Mouse (Mus musculus) C2C12 (cell line): Measurements from ENCODE around the gene Gucy2c. TPM values are rescaled to one million over a fixed set of nuclear protein-coding genes. Genes with fewer than 3 reads are reported as not detected.

Source experiments
- H3K27me3 ChIP-seq: one replicate; pipeline ENCODE4 v1.6.1; 2011; ENCODE audit not compliant: control insufficient read depth, insufficient read depth, insufficient read length
- H3K36me3 ChIP-seq: one replicate; pipeline ENCODE4 v1.6.1; 2011; ENCODE audit not compliant: control insufficient read depth, insufficient read depth
- H3K4me3 ChIP-seq: one replicate; pipeline ENCODE4 v1.5.1; 2011; ENCODE audit warnings: mild to moderate bottlenecking, control low read depth; ENCODE audit not compliant: poor library complexity, insufficient read depth, severe bottlenecking
- H3K79me2 ChIP-seq: one replicate; pipeline ENCODE4 v1.6.1; 2011; ENCODE audit not compliant: control insufficient read depth, insufficient read depth
- H3K79me3 ChIP-seq: one replicate; pipeline ENCODE4 v1.6.1; 2011; ENCODE audit warnings: low read depth, control low read depth
- H3ac ChIP-seq: one replicate; pipeline ENCODE3; 2011; ENCODE audit warnings: low read depth; ENCODE audit not compliant: control insufficient read depth, insufficient read length
- CEBPB ChIP-seq: IDR thresholded peaks from one replicate; pipeline ENCODE4 v1.6.1; 2011; ENCODE audit warnings: low read depth, mild to moderate bottlenecking, control low read depth, moderate library complexity
- CTCF ChIP-seq: IDR thresholded peaks from one replicate; pipeline ENCODE4 v1.5.1; 2011; ENCODE audit not compliant: control insufficient read depth, insufficient read depth, insufficient read length
- FOSL1 ChIP-seq: IDR thresholded peaks from one replicate; pipeline ENCODE4 v1.8.0; 2011; ENCODE audit warnings: mild to moderate bottlenecking, low read length; ENCODE audit not compliant: poor library complexity, insufficient read depth, severe bottlenecking
- MAX ChIP-seq: IDR thresholded peaks from one replicate; pipeline ENCODE4 v1.6.1; 2011; ENCODE audit warnings: mild to moderate bottlenecking, control low read depth
- MYOD1 ChIP-seq: IDR thresholded peaks from one replicate; pipeline ENCODE4 v1.6.1; 2011; ENCODE audit warnings: low read depth; ENCODE audit not compliant: control insufficient read depth, insufficient read length
- MYOG ChIP-seq: IDR thresholded peaks from one replicate; pipeline ENCODE4 v1.6.1; 2011; ENCODE audit not compliant: control insufficient read depth, insufficient read length; ENCODE audit errors: extremely low read depth
- USF1 ChIP-seq: IDR thresholded peaks from one replicate; pipeline ENCODE4 v1.6.1; 2011; ENCODE audit warnings: low read depth, mild to moderate bottlenecking, control low read depth, moderate library complexity
- microRNA-seq: library from miRNA; unstranded; fragments of <30 nt; microRNA quantifications from one replicate; pipeline ENCODE4, GENCODE M21; 2019; ENCODE audit warnings: borderline microRNAs expressed
- polyA plus RNA-seq: library from polyadenylated mRNA; unstranded; fragments of >200 nt; fragmentation: generic; extraction: Trizol; gene quantifications from one replicate; pipeline ENCODE4 v1.2.1, GENCODE M21; 2012; ENCODE audit warnings: missing spikeins

The Gucy2c gene
- polyA plus RNA-seq, 1 experiment: 0.01 TPM

DNA sequence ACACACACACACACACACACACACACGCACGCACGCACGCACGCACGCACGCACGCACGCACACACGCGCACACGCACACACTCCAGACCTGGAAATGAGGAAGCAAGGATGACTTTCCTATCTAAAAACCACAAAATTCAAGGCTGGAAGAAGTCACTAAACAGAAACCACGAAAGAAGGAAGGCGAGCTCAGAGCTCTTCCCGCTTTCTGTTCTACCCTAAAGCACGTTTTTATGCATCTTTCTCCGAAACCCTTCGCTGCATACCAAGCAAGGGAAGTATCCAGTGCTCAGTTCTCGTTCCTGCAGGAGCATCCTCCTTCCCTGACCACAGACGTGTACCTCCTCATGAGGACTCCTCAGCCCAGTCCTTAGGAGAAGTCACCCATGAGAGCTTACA lies 127.1 kb downstream of the Gucy2c start:
- H3ac ChIP-seq: no peak overlapping the region
- H3K4me3 ChIP-seq: no peak overlapping the region
- H3K79me2 ChIP-seq: no peaks in the 10 kb centered on the region
- H3K27me3 ChIP-seq: no peaks in the 10 kb centered on the region
- no peaks in the 10 kb centered on the region for H3K36me3 ChIP-seq
- no peaks in the 10 kb centered on the region for H3K79me3 ChIP-seq
- TF ChIP-seq MYOD1: no peak

- H3K79me2 ChIP-seq: no peaks in the 10 kb centered on the region
- H3K4me3 ChIP-seq: no peak overlapping the region
- H3K79me3 ChIP-seq: no peaks in the 10 kb centered on the region
- H3K27me3 ChIP-seq: no peaks in the 10 kb centered on the region
- no peak overlapping the region for H3ac ChIP-seq
- no peaks in the 10 kb centered on the region for H3K36me3 ChIP-seq
- TF ChIP-seq CEBPB (no peak), FOSL1 (no peak), MYOD1 (no peak), MYOG (no peak), CTCF (no peak), USF1 (no peak), MAX (no peak)
Observed at GRCm38 (mm10) chr6:136653331-136653730, 128.2 kb downstream of the Gucy2c start.

DNA sequence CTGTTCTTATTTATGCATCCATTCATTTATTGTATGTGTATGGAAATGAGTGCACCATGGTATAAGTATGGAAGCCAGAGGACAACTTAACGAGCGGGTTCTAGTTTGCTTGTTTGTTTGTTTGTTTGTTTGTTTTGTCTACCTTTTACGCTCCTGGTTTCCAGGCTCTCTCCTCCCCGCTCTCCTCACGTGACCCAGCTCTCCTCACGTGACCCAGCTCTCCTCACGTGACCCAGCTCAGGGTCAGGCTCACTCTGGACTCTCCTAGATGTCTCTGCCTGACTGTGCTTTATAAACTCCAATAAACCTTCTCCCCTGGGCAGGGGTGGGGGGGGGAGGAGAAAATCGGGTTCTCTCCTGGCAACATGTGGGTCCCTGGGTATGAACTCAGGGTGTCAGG lies 130.9 kb downstream of the Gucy2c start:
- Histone ChIP-seq H3ac (no peak overlapping the region), H3K36me3 (no peaks in the 10 kb centered on the region), H3K79me3 (no peaks in the 10 kb centered on the region), H3K27me3 (no peaks in the 10 kb centered on the region), H3K79me2 (no peaks in the 10 kb centered on the region), H3K4me3 (no peak overlapping the region)
- TF ChIP-seq USF1: peak; percentile 56
- TF ChIP-seq CEBPB: no peak

DNA sequence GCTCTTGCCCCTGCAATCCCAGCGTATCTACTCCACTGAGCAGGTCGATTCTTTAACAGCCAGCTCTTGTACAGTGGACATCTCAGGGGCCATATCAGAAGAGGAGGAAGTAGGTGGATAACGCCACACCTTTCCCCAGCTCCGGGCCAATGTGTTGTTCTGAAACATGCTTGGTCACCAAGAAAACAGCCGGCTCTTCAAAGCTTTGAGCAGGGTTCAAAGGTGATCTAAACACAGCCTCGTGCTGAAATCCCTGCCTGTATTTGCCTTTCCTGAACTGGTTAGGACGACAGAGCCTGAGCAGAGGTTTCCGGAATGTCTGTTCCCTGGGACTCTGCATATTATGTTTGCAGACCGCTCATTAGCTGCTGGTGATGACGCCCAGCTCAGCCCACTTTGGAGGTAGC lies 134.1 kb downstream of the Gucy2c start:
- Histone ChIP-seq H3K27me3 (no peaks in the 10 kb centered on the region), H3ac (no peak overlapping the region), H3K36me3 (no peaks in the 10 kb centered on the region), H3K79me3 (no peaks in the 10 kb centered on the region), H3K79me2 (no peaks in the 10 kb centered on the region), H3K4me3 (no peak overlapping the region)
- TF ChIP-seq USF1 (no peak), MYOD1 (no peak), MAX (no peak), MYOG (no peak), FOSL1 (no peak), CEBPB (no peak), CTCF (no peak)

Small RNA genes within 50 kb of the gene (microRNA-seq; reads per million reads assigned to microRNA genes)
- gene Gm44364: not detected

Other genes starting within 250 kb of the Gucy2c start
- not detected for gene Plbd1, start 119.8 kb downstream of the Gucy2c start, polyA plus RNA-seq
- 0.80 TPM for gene Hist4h4, start 22.6 kb upstream of the Gucy2c start, polyA plus RNA-seq
- gene H2afj, start 26.5 kb upstream of the Gucy2c start, polyA plus RNA-seq: 322 TPM
- 0.13 TPM for gene BC049715, start 45.9 kb upstream of the Gucy2c start, polyA plus RNA-seq
- gene Wbp11, start 46.5 kb upstream of the Gucy2c start, polyA plus RNA-seq: 65.9 TPM
- 0.11 TPM for gene Smco3, start 53.7 kb upstream of the Gucy2c start, polyA plus RNA-seq
- gene Art4, start 76.0 kb upstream of the Gucy2c start, polyA plus RNA-seq: not detected
- 472 TPM for gene Mgp, start 94.1 kb upstream of the Gucy2c start, polyA plus RNA-seq
- gene Erp27, start 140.4 kb upstream of the Gucy2c start, polyA plus RNA-seq: 0.04 TPM
- gene Pde6h, start 142.1 kb upstream of the Gucy2c start, polyA plus RNA-seq: 0.26 TPM
- gene Arhgdib, start 160.1 kb upstream of the Gucy2c start, polyA plus RNA-seq: 101 TPM